Mouse (Mus musculus) cerebellum, adult 8-10 months (tissue): Measurements from ENCODE around the gene Tlk1.
"Not testable (repeated sequence)": the region's sequence is repeated elsewhere in the genome, so short reads cannot be mapped to it uniquely, and the experiment has no call there.

Source experiments
- DNase-seq: peaks from one replicate; pipeline ENCODE4 v3.0.0; 2022

Tlk1 gene

GRCm38 (mm10) chr2:70831709-70832350 lies 6.3 kb upstream of the Tlk1 start:
- no peak for DNase-seq

GRCm38 (mm10) chr2:70830683-70831082 lies 5.2 kb upstream of the Tlk1 start:
- no peak for DNase-seq

- DNase-seq, result no peak
Observed at GRCm38 (mm10) chr2:70829946-70830610, 4.5 kb upstream of the Tlk1 start.

DNA sequence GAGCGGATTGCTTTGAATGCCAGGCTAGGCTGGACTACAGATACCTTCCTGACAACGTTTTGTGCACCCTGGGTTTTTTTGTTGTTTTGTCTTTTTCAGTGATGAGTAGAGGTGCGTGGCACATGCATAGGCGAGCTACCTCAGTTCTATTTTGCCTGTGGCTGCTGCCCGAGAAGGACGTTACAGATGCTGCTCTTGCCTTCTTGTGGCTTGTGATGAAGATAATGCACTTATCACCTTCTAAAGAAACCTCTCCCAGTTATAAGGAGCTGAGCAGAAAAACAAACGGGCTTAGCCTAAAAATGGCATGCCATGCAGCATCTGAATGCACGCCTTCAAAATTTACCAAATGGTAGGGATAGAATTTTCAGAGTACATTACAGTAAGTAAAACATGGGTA lies 2.3 kb upstream of the Tlk1 start:
- DNase-seq, result no peak

- DNase-seq, result no peak
Observed at GRCm38 (mm10) chr2:70826436-70827230, 1.1 kb upstream of the Tlk1 start.

DNA sequence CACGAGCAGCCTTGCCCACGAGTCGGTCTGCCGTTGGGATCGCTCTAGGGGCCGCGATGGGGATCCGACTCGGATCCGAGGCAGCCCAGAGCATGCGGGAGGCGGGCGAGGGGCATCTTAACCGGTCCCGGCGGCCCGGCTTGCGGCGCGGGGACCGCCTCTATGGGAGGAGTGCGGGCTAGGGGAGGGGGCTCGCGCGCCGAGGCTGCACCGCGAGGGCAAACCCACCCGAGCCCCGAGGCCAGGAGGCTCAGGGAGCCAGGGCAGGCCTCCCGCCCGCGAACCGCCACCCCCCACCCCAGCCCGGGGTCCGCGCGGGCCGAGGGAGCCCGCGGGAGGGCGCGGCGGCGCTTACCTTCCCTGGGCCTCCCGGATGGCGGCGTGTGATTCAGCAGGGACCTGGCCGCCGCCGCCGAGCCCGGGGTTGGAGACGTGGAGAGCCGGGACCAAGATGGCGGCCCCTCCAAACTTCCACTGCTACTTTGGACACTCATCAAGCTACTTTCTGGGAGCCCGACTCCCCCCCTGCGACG lies 624 bp downstream of the Tlk1 start:
- peak; percentile 68 for DNase-seq

- no peak for DNase-seq
Observed at GRCm38 (mm10) chr2:70823926-70824800, 1.4 kb downstream of the Tlk1 start.

DNA sequence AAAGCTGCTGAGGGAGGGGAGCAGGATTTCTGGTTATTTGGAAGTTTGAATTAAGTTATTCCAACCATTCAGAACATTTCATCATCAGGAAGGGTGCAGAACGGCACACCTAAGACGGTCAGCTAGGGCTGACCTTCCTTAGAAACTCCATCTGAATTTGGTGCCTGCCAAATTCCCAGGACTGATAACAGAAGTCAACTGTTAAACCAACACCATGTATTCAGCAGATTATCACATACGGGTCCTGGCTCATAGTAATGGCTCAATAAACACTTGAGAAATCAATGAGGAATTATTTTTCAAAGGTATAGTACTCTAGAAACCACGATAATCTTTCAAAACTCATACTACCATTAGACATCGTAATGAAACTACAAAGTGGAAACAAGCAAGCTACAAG lies 2.1 kb downstream of the Tlk1 start:
- no peak for DNase-seq

GRCm38 (mm10) chr2:70816939-70817338 lies 8.6 kb downstream of the Tlk1 start:
- DNase-seq, result no peak

- DNase-seq, result no peak
Observed at GRCm38 (mm10) chr2:70816016-70816415, 9.5 kb downstream of the Tlk1 start.

GRCm38 (mm10) chr2:70813608-70814007 lies 11.9 kb downstream of the Tlk1 start:
- DNase-seq, result no peak

- DNase-seq, result no peak
Observed at GRCm38 (mm10) chr2:70811476-70811875, 14.1 kb downstream of the Tlk1 start.

DNA sequence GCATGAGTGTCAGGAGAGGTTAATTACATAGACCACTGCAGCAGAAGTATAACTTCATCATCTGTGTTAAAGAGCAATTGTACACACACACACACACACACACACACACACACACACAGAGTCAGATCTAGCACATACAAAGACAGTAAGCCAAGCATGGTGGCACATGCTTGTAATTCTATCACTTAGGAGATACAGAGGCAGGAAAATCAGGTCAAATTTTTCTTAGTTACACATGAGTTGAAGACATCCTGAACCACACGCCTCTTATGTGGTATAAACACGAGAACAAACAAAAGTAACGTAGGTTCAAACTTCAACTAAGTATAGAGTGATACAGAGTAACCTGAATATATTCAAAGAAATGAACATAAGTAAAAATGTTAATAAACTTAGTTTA lies 15.6 kb downstream of the Tlk1 start:
- no peak for DNase-seq

DNA sequence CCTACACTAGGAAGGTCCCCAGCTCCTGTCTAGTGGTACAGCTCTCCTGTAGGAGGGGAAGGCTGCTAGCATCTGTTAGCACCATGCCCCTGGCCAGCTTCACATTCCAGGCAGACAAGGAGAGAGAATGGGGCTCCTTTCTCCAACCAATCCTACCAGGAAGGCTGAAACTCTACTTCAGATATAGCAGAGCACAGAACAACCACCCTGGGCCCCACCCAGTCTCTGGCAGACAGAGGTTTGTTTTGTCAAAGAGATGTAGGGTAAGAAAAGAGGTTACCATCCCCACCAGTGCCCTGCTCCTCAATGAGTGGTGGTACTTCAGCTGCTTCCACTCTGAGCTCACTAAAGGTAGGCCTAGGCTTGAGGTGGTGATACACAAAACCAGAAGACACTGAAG lies 16.8 kb downstream of the Tlk1 start:
- no peak for DNase-seq

GRCm38 (mm10) chr2:70807678-70808077 lies 17.9 kb downstream of the Tlk1 start:
- DNase-seq, result not testable (repeated sequence)

DNA sequence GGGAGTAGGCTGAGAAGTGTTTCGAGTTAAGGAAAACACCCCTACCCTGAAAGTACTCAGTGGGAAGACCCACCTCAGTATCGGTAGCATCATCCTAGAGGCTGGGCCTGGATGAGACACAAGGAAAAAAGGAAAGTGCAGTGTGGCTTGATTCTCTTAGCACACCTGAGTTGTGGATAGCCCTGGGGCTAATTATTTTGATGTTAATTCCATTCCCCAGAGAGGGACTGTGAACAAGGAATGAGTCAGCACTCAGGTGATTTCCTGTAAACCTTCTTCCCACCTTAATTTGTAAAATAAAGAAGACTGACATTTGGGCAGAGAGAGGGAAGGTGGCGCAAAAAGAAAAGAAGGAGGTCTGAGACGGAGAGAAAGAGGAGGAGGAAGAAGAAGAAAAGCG lies 19.5 kb downstream of the Tlk1 start:
- DNase-seq, result no peak

GRCm38 (mm10) chr2:70803696-70804095 lies 21.8 kb downstream of the Tlk1 start:
- DNase-seq, result not testable (repeated sequence)

- DNase-seq, result no peak
Observed at GRCm38 (mm10) chr2:70802658-70803057, 22.9 kb downstream of the Tlk1 start.

DNA sequence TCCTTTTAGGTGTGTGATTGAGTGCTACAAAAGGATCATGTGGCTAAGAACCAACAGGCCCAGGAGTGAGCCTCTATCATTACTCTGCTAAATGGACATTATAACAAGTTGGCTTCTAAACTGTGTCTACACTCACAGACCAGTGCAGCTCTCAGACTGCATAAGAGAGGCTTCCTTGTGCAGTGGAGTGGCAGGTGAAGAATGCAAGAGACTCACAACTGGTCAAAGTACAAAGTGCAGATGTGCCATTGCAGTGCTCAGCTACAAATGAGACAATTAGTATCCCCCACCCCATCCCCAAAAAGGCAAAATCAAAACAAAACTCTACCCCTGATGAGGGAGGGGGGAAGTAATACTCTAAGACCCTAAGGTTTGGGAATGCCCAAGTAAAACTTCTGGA lies 24.0 kb downstream of the Tlk1 start:
- no peak for DNase-seq

DNA sequence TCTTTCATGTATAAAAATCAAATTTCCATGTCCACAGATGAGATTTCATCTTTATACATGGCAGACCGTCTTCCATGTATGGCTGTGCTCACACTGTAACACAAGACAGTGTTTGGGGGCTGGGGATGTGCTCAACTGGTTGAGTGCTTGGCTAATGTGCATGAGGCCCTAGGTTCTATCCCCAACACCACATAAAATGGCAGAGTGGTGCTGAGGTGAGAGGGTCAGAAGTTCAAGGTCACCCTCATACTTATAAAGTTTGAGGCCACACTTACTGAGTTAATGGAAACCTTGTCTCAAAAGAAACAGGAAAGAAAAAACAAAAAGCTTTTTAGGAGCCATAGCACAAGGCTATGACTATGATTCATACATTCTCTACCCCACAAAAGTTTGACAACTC lies 25.1 kb downstream of the Tlk1 start:
- no peak for DNase-seq

DNA sequence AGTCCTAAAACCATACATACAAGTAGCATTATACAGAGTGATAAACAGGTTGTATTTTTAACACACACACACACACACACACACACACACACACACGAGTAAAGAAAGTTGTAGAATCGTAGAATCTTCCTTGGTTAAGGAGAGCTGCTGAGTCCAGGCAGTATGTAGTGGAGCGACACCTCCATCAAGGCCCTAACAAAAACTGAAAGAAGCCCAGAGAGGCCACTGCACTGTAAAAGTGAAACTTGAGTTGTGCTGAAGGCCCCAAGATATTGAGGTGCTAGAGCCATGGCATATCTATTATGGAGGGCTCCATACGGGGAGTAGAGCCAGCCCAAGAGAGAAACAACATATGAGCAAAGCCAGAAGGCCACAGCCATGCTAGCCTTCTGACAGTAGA lies 32.3 kb downstream of the Tlk1 start:
- DNase-seq, result no peak

DNA sequence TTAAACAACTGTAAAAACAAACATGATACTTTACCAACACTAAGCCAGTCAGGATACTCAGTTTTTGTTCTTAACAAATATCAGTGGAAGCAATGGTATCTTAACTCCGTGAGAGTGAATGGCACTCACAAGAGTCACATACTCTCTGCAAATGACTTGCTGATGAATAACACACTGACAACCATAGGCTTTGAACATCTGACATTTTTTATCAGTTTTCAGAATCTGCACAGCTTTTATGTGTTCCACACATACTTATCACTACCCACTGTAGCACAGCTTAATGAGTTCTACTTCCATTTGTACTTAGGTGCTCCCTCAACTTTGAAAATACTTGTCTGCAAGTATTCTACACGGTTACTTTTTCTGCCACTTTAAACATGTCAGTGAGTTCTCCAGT lies 35.3 kb downstream of the Tlk1 start:
- DNase-seq, result no peak

GRCm38 (mm10) chr2:70789331-70789730 lies 36.2 kb downstream of the Tlk1 start:
- no peak for DNase-seq
